8 mouse cellular contexts compared by ENCODE assay signal in the genomic region with DNA sequence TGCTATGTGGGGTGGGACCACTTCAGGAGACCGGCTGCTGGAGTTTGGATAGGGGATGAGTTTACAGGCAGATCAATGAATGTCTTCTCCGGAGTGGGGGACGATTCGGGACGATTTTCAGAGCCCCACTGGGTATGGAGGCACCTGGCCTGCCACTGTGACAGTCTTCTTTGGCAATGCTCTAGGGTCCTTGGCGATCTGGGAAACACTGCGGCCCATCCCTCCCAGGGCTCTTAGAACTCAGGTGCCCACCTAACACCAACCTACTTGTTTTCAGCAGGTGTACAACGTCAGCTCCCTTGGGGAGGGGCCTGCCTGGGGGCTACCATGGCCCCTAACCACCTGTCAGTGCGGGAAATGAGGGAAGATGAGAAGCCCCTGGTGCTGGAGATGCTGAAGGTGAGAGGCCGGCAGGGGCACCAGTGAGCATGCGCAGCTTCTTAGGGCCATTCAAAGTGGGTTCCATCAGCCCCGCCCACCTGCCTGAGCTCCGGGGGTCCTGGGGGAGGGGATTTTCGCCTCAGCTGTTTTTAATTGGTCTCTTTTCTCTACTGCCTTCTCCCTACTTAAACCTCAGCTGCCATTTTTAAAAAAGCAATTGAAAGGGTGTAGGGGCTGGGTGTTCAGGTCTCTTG. TPM values are rescaled to one million over a fixed set of nuclear protein-coding genes. Genes with fewer than 3 reads are reported as not detected.
DNase-seq lines count a peak whose midpoint lies in the region; ATAC-seq and TF ChIP-seq lines count a peak whose summit lies in the region.

No protein-coding gene starts in this region.

- TF ChIP-seq EP300 in heart, postnatal 0 days (IDR thresholded peaks at IDR 0.05; ENCODE audit: low read depth), result no peak

- H3K4me3 ChIP-seq in heart, postnatal 0 days (ENCODE audit: low read depth, low read length), result peak overlapping the region; percentile 34
- H3K4me3 ChIP-seq in midbrain, embryonic 10.5 days, result peak overlapping the region; percentile 59
- H3K4me3 ChIP-seq in stomach, embryonic 15.5 days (replicated peaks), result peak overlapping the region; percentile 26

- peaks cover 27% of the 10 kb centered on the region for H3K36me3 ChIP-seq in heart, postnatal 0 days (replicated peaks; ENCODE audit: control insufficient read depth, insufficient read depth, low read length)
- peaks cover 35% of the 10 kb centered on the region for H3K36me3 ChIP-seq in midbrain, embryonic 10.5 days
- H3K36me3 ChIP-seq in stomach, embryonic 15.5 days, result peaks cover 31% of the 10 kb centered on the region

- H3K4me2 ChIP-seq in heart, postnatal 0 days (ENCODE audit: low read depth, low read length), result peak overlapping the region; percentile 71
- peak overlapping the region; percentile 57 for H3K4me2 ChIP-seq in stomach, embryonic 15.5 days

- 0 out of 2 replicates have a peak, but pooled peaks have one; percentile 15 for TF ChIP-seq CTCF in heart, postnatal 0 days (IDR thresholded peaks at IDR 0.05; ENCODE audit: low read depth)

- peak overlapping the region; percentile 32; the same call in 1 of the 2 replicates for H3K9ac ChIP-seq in heart, postnatal 0 days (replicated peaks; ENCODE audit: low read depth, low read length)
- H3K9ac ChIP-seq in stomach, embryonic 15.5 days, result no peak overlapping the region

- ATAC-seq in heart, postnatal 0 days (ENCODE audit: insufficient read depth, low read depth), result no peak
- ATAC-seq in stomach, embryonic 15.5 days (ENCODE audit: insufficient read depth, low FRiP score, low read depth), result no peak

- 4% methylated on average over 14 of the region's 14 CpGs for WGBS in heart, postnatal 0 days
- under 1% methylated on average over 14 of the region's 14 CpGs for WGBS in midbrain, embryonic 10.5 days
- 2% methylated on average over 14 of the region's 14 CpGs for WGBS in stomach, embryonic 15.5 days

- peaks cover 22% of the 10 kb centered on the region for H3K4me1 ChIP-seq in heart, postnatal 0 days (ENCODE audit: control insufficient read depth, insufficient read depth)
- peaks cover 82% of the 10 kb centered on the region for H3K4me1 ChIP-seq in midbrain, embryonic 10.5 days
- H3K4me1 ChIP-seq in stomach, embryonic 15.5 days, result peaks cover 52% of the 10 kb centered on the region

- peak overlapping the region; percentile 59; the same call in 1 of the 2 replicates for H3K27ac ChIP-seq in heart, postnatal 0 days (ENCODE audit: low read depth)
- peak overlapping the region; percentile 94 for H3K27ac ChIP-seq in midbrain, embryonic 10.5 days (replicated peaks)
- peak overlapping the region; percentile 93 for H3K27ac ChIP-seq in stomach, embryonic 15.5 days

- DNase-seq in lung, postnatal 10 days, result peak; percentile 45
- no peak for DNase-seq in lung, postnatal 36 days
- peak; percentile 92 for DNase-seq in embryo, embryonic 11 days
- no peak for DNase-seq in heart, postnatal 0 days (ENCODE audit: low spot score)
- DNase-seq in layer of hippocampus, postnatal 10 days (ENCODE audit: low spot score in 2 of 2), result peak; percentile 77 to 89
- DNase-seq in midbrain, embryonic 10.5 days (ENCODE audit: low spot score), result peak; percentile 86
- DNase-seq in ovary, adult 18-20 months (ENCODE audit: low spot score), result no peak

- H3K9me3 ChIP-seq in heart, postnatal 0 days (replicated peaks; ENCODE audit: control insufficient read depth, low read length), result no peaks in the 10 kb centered on the region
- H3K9me3 ChIP-seq in midbrain, embryonic 10.5 days (replicated peaks), result no peaks in the 10 kb centered on the region
- H3K9me3 ChIP-seq in stomach, embryonic 15.5 days, result no peaks in the 10 kb centered on the region

- no peaks in the 10 kb centered on the region for H3K27me3 ChIP-seq in heart, postnatal 0 days (ENCODE audit: control insufficient read depth, insufficient read depth, low read length)
- H3K27me3 ChIP-seq in midbrain, embryonic 10.5 days (ENCODE audit: low read depth, poor library complexity, severe bottlenecking), result no peaks in the 10 kb centered on the region
- H3K27me3 ChIP-seq in stomach, embryonic 15.5 days (replicated peaks), result no peaks in the 10 kb centered on the region

RNA-seq across cellular contexts. Expression of a gene that starts 1.2 kb away (rescaled TPM):
- 2.0 and 4.2 TPM in 2 replicates for total RNA-seq in heart, postnatal 0 days (2014; rRNA removed; ENCODE audit: low replicate concordance)
- polyA plus RNA-seq in heart, postnatal 0 days (2015; fragmentation: Nextera tagmentation; extraction: Ambion mirVana), result 2.8 and 3.6 TPM in 2 replicates
- 10 to 100 TPM; 57.9 to 67.4 TPM for total RNA-seq in layer of hippocampus, postnatal 10 days (2021)
- 10.4 and 11.6 TPM in 2 replicates for polyA plus RNA-seq in midbrain, embryonic 10.5 days (2016; fragmentation: Nextera tagmentation; extraction: Ambion mirVana)
- 4.3 and 4.5 TPM in 2 replicates for polyA plus RNA-seq in stomach, embryonic 15.5 days (2015; fragmentation: Nextera tagmentation; extraction: Ambion mirVana)

RNA-seq across cellular contexts. Expression of a gene that starts 2.5 kb away (rescaled TPM):
- 3.5 and 5.0 TPM in 2 replicates for total RNA-seq in heart, postnatal 0 days (2014; rRNA removed; ENCODE audit: low replicate concordance)
- polyA plus RNA-seq in heart, postnatal 0 days (2015; fragmentation: Nextera tagmentation; extraction: Ambion mirVana), result 1.1 and 1.2 TPM in 2 replicates
- total RNA-seq in layer of hippocampus, postnatal 10 days (2021), result 1 to 10 TPM; 2.9 to 3.0 TPM
- polyA plus RNA-seq in midbrain, embryonic 10.5 days (2016; fragmentation: Nextera tagmentation; extraction: Ambion mirVana), result 1.6 and 1.9 TPM in 2 replicates
- 2.1 and 3.5 TPM in 2 replicates for polyA plus RNA-seq in stomach, embryonic 15.5 days (2015; fragmentation: Nextera tagmentation; extraction: Ambion mirVana)

RNA-seq across cellular contexts. Expression of a gene that starts 8.0 kb away (rescaled TPM):
- total RNA-seq in heart, postnatal 0 days (2014; rRNA removed; ENCODE audit: low replicate concordance), result 8.9 and 13.1 TPM in 2 replicates
- polyA plus RNA-seq in heart, postnatal 0 days (2015; fragmentation: Nextera tagmentation; extraction: Ambion mirVana), result 1.7 and 1.9 TPM in 2 replicates
- 10 to 100 TPM; 14.3 TPM for total RNA-seq in layer of hippocampus, postnatal 10 days (2021)
- 4.3 and 4.7 TPM in 2 replicates for polyA plus RNA-seq in midbrain, embryonic 10.5 days (2016; fragmentation: Nextera tagmentation; extraction: Ambion mirVana)
- polyA plus RNA-seq in stomach, embryonic 15.5 days (2015; fragmentation: Nextera tagmentation; extraction: Ambion mirVana), result 3.3 TPM in 2 replicates

RNA-seq across cellular contexts. Expression of a gene that starts 16.7 kb away (rescaled TPM):
- total RNA-seq in heart, postnatal 0 days (2014; rRNA removed; ENCODE audit: low replicate concordance), result 0.88 TPM in 1 of 2 replicates, not detected in the other
- 0.08 and 0.12 TPM in 2 replicates for polyA plus RNA-seq in heart, postnatal 0 days (2015; fragmentation: Nextera tagmentation; extraction: Ambion mirVana)
- total RNA-seq in layer of hippocampus, postnatal 10 days (2021), result under 1 TPM in 1 of 2 experiments, not detected in 1; 0.45 TPM
- polyA plus RNA-seq in midbrain, embryonic 10.5 days (2016; fragmentation: Nextera tagmentation; extraction: Ambion mirVana), result 0.20 TPM in 1 of 2 replicates, not detected in the other
- polyA plus RNA-seq in stomach, embryonic 15.5 days (2015; fragmentation: Nextera tagmentation; extraction: Ambion mirVana), result not detected in 2 replicates

RNA-seq across cellular contexts. Expression of a gene that starts 41.2 kb away (rescaled TPM):
- total RNA-seq in heart, postnatal 0 days (2014; rRNA removed; ENCODE audit: low replicate concordance), result 16.4 and 19.9 TPM in 2 replicates
- polyA plus RNA-seq in heart, postnatal 0 days (2015; fragmentation: Nextera tagmentation; extraction: Ambion mirVana), result 22.0 and 24.3 TPM in 2 replicates
- total RNA-seq in layer of hippocampus, postnatal 10 days (2021), result not detected
- 0.05 and 0.26 TPM in 2 replicates for polyA plus RNA-seq in midbrain, embryonic 10.5 days (2016; fragmentation: Nextera tagmentation; extraction: Ambion mirVana)
- polyA plus RNA-seq in stomach, embryonic 15.5 days (2015; fragmentation: Nextera tagmentation; extraction: Ambion mirVana), result 0.22 and 0.30 TPM in 2 replicates

Comparison
In these comparisons a context has a peak if more than half of its experiments do, and no peak if none do; other contexts are left out.
1. DNase-seq: peak in lung, postnatal 10 days (single experiment), embryo, embryonic 11 days (single experiment), layer of hippocampus, postnatal 10 days (2 of 2) and midbrain, embryonic 10.5 days (single experiment); none in lung, postnatal 36 days (single experiment), heart, postnatal 0 days (single experiment) and ovary, adult 18-20 months (single experiment).
2. Peak in every context shown above with its lines, with median percentiles within 50 percentile points of each other: H3K27ac ChIP-seq and H3K4me3 ChIP-seq.